Mouse (Mus musculus): ENCODE data around the gene Hapln3. TPM values are rescaled to one million over a fixed set of nuclear protein-coding genes. Genes with fewer than 3 reads are reported as not detected.

Gene Hapln3
- 1.5 and 1.8 TPM in 2 replicates for polyA plus RNA-seq (2016; fragmentation: Nextera tagmentation; extraction: Ambion mirVana)

GRCm38 (mm10) chr7:79130843-79131444 is at the start of gene Hapln3:
Hapln3 (minus strand) TSS chr7:79131018.
- Histone ChIP-seq H3K4me3 (replicated peaks) (peak within 1 kb of the TSS; percentile 25), H3K27me3 (peaks cover 25% of the 10 kb centered on the region), H3K36me3 (replicated peaks) (peaks cover 2% of the 10 kb centered on the region), H3K9me3 (no peaks in the 10 kb centered on the region), H3K27ac (no peak within 1 kb of the TSS), H3K9ac (peak within 1 kb of the TSS; percentile 7; the same call in 1 of the 2 replicates), H3K4me2 (peak within 1 kb of the TSS; percentile 53), H3K4me1 (peaks cover 17% of the 10 kb centered on the region)
- ATAC-seq (ENCODE audit: low FRiP score) = peak; percentile 28; the same call in 1 of the 2 replicates
- 4% methylated on average over 19 of the region's 19 CpGs for WGBS

GRCm38 (mm10) chr7:79173800-79174199 is 43.0 kb upstream of the Hapln3 start:
- H3K4me2 ChIP-seq = no peak overlapping the region
- no peak overlapping the region for H3K27ac ChIP-seq
- 76% methylated on average over 3 of the region's 3 CpGs for WGBS
- H3K27me3 ChIP-seq = no peaks in the 10 kb centered on the region
- no peak overlapping the region for H3K4me3 ChIP-seq (replicated peaks)
- no peaks in the 10 kb centered on the region for H3K4me1 ChIP-seq
- H3K36me3 ChIP-seq (replicated peaks) = no peaks in the 10 kb centered on the region
- no peak overlapping the region for H3K9ac ChIP-seq
- ATAC-seq (ENCODE audit: low FRiP score) = no peak
- H3K9me3 ChIP-seq = no peaks in the 10 kb centered on the region

DNA sequence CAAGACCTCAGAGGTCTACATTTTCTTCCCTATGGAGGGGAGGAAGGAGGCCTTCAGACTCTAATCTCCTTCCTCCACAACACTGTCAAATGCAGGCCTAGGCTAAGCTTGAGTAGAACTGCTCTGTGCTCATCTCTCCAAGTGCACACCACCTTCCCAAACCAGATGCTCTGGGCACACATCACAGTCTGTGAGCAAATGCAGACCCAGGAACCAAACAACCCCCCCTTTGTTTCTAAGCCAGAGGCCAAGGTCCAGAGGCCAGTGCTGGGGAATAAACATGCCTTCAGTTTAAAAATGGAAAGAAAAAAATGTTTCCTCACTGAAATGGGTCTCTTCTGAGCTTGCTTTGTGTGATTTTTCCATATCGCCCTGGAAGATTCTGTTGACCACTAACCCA is 41.0 kb upstream of the Hapln3 start:
- 91% methylated on average over 1 of the region's 1 CpGs for WGBS
- Histone ChIP-seq H3K4me3 (replicated peaks) (no peak overlapping the region), H3K9ac (no peak overlapping the region), H3K4me1 (no peaks in the 10 kb centered on the region; the same call in 1 of the 2 replicates), H3K36me3 (replicated peaks) (no peaks in the 10 kb centered on the region), H3K27me3 (no peaks in the 10 kb centered on the region), H3K4me2 (no peak overlapping the region), H3K27ac (no peak overlapping the region), H3K9me3 (no peaks in the 10 kb centered on the region)
- ATAC-seq (ENCODE audit: low FRiP score) = no peak

GRCm38 (mm10) chr7:79167006-79167562 is 36.3 kb upstream of the Hapln3 start:
- Histone ChIP-seq H3K4me3 (replicated peaks) (no peak overlapping the region), H3K9me3 (no peaks in the 10 kb centered on the region), H3K27ac (no peak overlapping the region), H3K9ac (no peak overlapping the region), H3K4me2 (no peak overlapping the region), H3K27me3 (no peaks in the 10 kb centered on the region), H3K36me3 (replicated peaks) (no peaks in the 10 kb centered on the region), H3K4me1 (no peaks in the 10 kb centered on the region; the same call in 1 of the 2 replicates)
- ATAC-seq (ENCODE audit: low FRiP score) = no peak
- 64% methylated on average over 14 of the region's 14 CpGs for WGBS

DNA sequence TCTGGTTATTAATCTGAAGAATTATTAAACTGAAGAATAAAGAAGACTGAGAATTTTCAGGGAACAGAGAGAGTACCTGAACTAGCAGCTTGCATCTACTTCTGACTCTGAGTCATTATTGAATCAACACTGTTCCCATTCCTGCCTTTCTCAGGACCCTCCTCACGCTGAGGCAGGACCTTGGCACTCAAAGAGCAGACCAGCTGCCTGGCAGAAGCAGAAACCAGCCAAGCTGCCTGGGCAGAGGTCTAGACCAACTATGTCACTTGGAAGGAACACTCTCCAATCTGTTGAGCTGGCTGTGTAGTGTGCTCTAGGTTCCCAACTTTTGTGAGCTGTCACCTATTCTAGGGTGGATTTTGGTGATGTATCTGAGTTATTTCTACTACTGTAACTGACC is 28.6 kb upstream of the Hapln3 start:
- 86% methylated on average over 1 of the region's 1 CpGs for WGBS
- H3K4me2 ChIP-seq = no peak overlapping the region

GRCm38 (mm10) chr7:79149522-79149921 is 18.7 kb upstream of the Hapln3 start:
- no peak for ATAC-seq (ENCODE audit: low FRiP score)
- peak overlapping the region; percentile 89; the same call in 1 of the 2 replicates for H3K4me2 ChIP-seq
- no peak overlapping the region for H3K4me3 ChIP-seq (replicated peaks)
- peaks cover 30% of the 10 kb centered on the region for H3K4me1 ChIP-seq
- WGBS = 70% methylated on average over 6 of the region's 6 CpGs
- no peak overlapping the region for H3K27ac ChIP-seq
- H3K36me3 ChIP-seq (replicated peaks) = no peaks in the 10 kb centered on the region
- H3K27me3 ChIP-seq = 0 out of 2 replicates have a peak, but pooled peaks cover 2% of the 10 kb centered on the region
- H3K9ac ChIP-seq = no peak overlapping the region
- no peaks in the 10 kb centered on the region for H3K9me3 ChIP-seq

More for the DNA sequence above, 28.6 kb upstream of the Hapln3 start:
- no peak for ATAC-seq (ENCODE audit: low FRiP score)
- H3K9ac ChIP-seq = no peak overlapping the region
- no peaks in the 10 kb centered on the region for H3K27me3 ChIP-seq
- H3K4me3 ChIP-seq (replicated peaks) = no peak overlapping the region
- no peaks in the 10 kb centered on the region for H3K4me1 ChIP-seq
- H3K9me3 ChIP-seq = no peaks in the 10 kb centered on the region
- no peaks in the 10 kb centered on the region for H3K36me3 ChIP-seq (replicated peaks)
- no peak overlapping the region for H3K27ac ChIP-seq

GRCm38 (mm10) chr7:79148711-79149266 is 18.0 kb upstream of the Hapln3 start, which contains the start of gene Mfge8:
Mfge8 (minus strand) TSS chr7:79149060.
- Histone ChIP-seq H3K36me3 (replicated peaks) (0 out of 2 replicates have a peak, but pooled peaks cover 3% of the 10 kb centered on the region), H3K9me3 (no peaks in the 10 kb centered on the region), H3K4me2 (peak within 1 kb of the TSS; percentile 89), H3K4me1 (peaks cover 30% of the 10 kb centered on the region), H3K4me3 (replicated peaks) (peak within 1 kb of the TSS; percentile 61), H3K9ac (peak within 1 kb of the TSS; percentile 59), H3K27ac (no peak within 1 kb of the TSS), H3K27me3 (no peaks in the 10 kb centered on the region)
- WGBS = under 1% methylated on average over 39 of the region's 39 CpGs
- peak; percentile 95 for ATAC-seq (ENCODE audit: low FRiP score)

GRCm38 (mm10) chr7:79147931-79148653 is 17.3 kb upstream of the Hapln3 start:
- no peaks in the 10 kb centered on the region for H3K9me3 ChIP-seq
- peak overlapping the region; percentile 61 for H3K4me3 ChIP-seq (replicated peaks)
- WGBS = under 1% methylated on average over 18 of the region's 20 CpGs
- no peak overlapping the region for H3K27ac ChIP-seq
- no peaks in the 10 kb centered on the region for H3K27me3 ChIP-seq
- peak overlapping the region; percentile 59 for H3K9ac ChIP-seq
- 0 out of 2 replicates have a peak, but pooled peaks cover 3% of the 10 kb centered on the region for H3K36me3 ChIP-seq (replicated peaks)
- H3K4me2 ChIP-seq = peak overlapping the region; percentile 89
- no peak; the same call in 1 of the 2 replicates for ATAC-seq (ENCODE audit: low FRiP score)
- H3K4me1 ChIP-seq = peaks cover 30% of the 10 kb centered on the region

DNA sequence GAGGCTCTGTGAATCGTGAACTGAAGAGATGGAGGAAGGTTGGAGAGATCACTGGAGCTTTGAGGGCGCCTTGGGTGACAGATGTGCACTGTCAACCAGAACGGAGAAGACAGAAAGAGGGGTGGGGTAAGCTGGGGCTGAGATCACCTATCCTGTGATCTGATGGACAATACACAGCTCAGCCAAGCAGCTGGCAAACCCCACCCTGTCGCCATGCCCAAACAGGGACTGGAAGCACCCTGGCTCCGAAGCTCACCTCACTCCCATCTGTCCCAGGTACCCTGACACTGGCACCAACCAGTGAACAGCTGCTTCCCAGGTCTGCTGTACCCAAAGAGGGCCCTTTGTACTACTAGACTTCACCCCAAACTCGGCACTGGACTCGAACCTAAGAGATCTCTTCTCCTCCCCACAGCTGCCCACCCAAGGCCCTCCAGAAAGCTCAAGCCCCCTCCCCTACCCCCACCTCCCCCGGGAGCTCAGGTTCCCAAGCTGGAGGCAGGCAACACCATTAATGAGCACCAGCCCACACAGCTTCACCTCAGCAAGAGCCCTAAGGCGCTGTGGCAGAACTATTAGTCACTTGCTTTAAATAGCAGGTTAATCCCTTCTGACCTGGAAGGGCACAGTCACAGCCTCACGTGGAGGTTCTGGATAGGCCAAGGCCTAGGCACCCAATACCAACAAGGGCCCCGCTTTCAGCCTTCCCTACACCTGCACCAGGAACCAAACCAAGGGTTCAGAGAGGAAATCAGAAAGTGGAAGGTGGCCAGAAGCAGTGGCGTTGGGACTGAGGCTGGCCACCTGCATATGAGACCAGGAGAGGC is 16.4 kb upstream of the Hapln3 start:
- 0 out of 2 replicates have a peak, but pooled peaks cover 3% of the 10 kb centered on the region for H3K36me3 ChIP-seq (replicated peaks)
- H3K27me3 ChIP-seq = no peaks in the 10 kb centered on the region
- H3K4me3 ChIP-seq (replicated peaks) = peak overlapping the region; percentile 61; the same call in 1 of the 2 replicates
- no peaks in the 10 kb centered on the region for H3K9me3 ChIP-seq
- peak overlapping the region; percentile 89 for H3K4me2 ChIP-seq
- no peak for ATAC-seq (ENCODE audit: low FRiP score)
- peak overlapping the region; percentile 59; the same call in 1 of the 2 replicates for H3K9ac ChIP-seq
- no peak overlapping the region for H3K27ac ChIP-seq
- peaks cover 30% of the 10 kb centered on the region for H3K4me1 ChIP-seq
- WGBS = 52% methylated on average over 12 of the region's 12 CpGs

DNA sequence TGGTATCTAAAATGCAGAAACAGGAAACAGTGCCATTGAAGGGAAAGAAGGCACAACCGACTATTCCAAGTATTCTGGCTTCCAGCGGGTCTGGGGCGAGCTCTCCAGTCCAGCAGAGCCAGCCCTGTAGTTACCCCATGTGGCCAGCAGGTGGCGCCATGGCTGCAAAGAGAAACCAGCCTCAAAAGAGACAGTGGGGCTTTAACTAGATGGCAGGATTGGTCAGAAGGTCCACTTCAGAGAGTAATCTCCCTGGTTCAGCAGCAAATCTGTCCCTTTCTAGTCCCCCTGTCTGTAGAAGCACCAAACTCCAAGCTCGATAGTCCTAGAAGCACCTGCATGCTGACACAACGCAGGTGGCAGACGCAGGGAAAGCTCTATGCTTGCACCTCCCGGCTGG is 10.1 kb upstream of the Hapln3 start:
- 30% methylated on average over 8 of the region's 8 CpGs for WGBS
- Histone ChIP-seq H3K9ac (no peak overlapping the region), H3K4me2 (no peak overlapping the region), H3K9me3 (no peaks in the 10 kb centered on the region), H3K36me3 (replicated peaks) (peaks cover 11% of the 10 kb centered on the region), H3K4me3 (replicated peaks) (no peak overlapping the region), H3K4me1 (no peaks in the 10 kb centered on the region), H3K27me3 (no peaks in the 10 kb centered on the region), H3K27ac (no peak overlapping the region)
- peak; percentile 51; the same call in 1 of the 2 replicates for ATAC-seq (ENCODE audit: low FRiP score)

GRCm38 (mm10) chr7:79139891-79140591 is 9.2 kb upstream of the Hapln3 start:
- H3K9me3 ChIP-seq = no peaks in the 10 kb centered on the region
- H3K9ac ChIP-seq = no peak overlapping the region
- no peaks in the 10 kb centered on the region for H3K27me3 ChIP-seq
- 61% methylated on average over 4 of the region's 4 CpGs for WGBS
- no peak overlapping the region for H3K27ac ChIP-seq
- H3K4me2 ChIP-seq = no peak overlapping the region
- peaks cover 12% of the 10 kb centered on the region for H3K36me3 ChIP-seq (replicated peaks)
- H3K4me1 ChIP-seq = no peaks in the 10 kb centered on the region
- no peak overlapping the region for H3K4me3 ChIP-seq (replicated peaks)
- ATAC-seq (ENCODE audit: low FRiP score) = no peak
